Mouse (Mus musculus) heart, embryonic 14.5 days (tissue): ENCODE results near the gene Il1rn. TPM values are rescaled to one million over a fixed set of nuclear protein-coding genes. Genes with fewer than 3 reads are reported as not detected.

Experiments
- ATAC-seq: fragments of 200-750 bp; cut with Nextera tagmentation; 2 replicates; pipeline ENCODE4 v1.8.0; 2017; ENCODE audit warnings: low read depth, moderate TSS enrichment; ENCODE audit not compliant: insufficient number of reproducible peaks, insufficient read depth, low FRiP score
- H3K27ac ChIP-seq, 2 experiments: fragments of 200-500 bp in 1 of 2; fragments of 300-500 bp in 1 of 2; sonication (generic) in 1 of 2; replicated peaks in 1 of 2; 2 replicates each; pipeline ENCODE4 v1.5.1; 2012 to 2014; ENCODE audit warnings: low read depth in 2 of 2, low read length in 2 of 2, control low read depth in 1 of 2, mild to moderate bottlenecking in 1 of 2, mixed read lengths in 1 of 2; ENCODE audit not compliant: control insufficient read depth in 1 of 2, insufficient read depth in 1 of 2
- H3K27me3 ChIP-seq: fragments of 300-500 bp; sonication (generic); 2 replicates; pipeline ENCODE4 v1.6.1; 2014; ENCODE audit warnings: mild to moderate bottlenecking, low read length, control low read depth; ENCODE audit not compliant: control insufficient read depth, insufficient read depth
- H3K36me3 ChIP-seq: fragments of 300-500 bp; sonication (generic); 2 replicates; pipeline ENCODE4 v1.6.1; 2014; ENCODE audit warnings: mild to moderate bottlenecking, control low read depth, low read length, mixed read lengths; ENCODE audit not compliant: control insufficient read depth, insufficient read depth
- H3K4me1 ChIP-seq, 2 experiments: fragments of 200-500 bp in 1 of 2; fragments of 300-500 bp in 1 of 2; sonication (generic) in 1 of 2; 2 replicates each; pipeline ENCODE4 v1.6.1; 2012 to 2014; ENCODE audit warnings: low read length in 2 of 2, control low read depth in 1 of 2, mixed read lengths in 1 of 2; ENCODE audit not compliant: control insufficient read depth in 2 of 2, insufficient read depth in 2 of 2
- H3K4me2 ChIP-seq: fragments of 300-500 bp; sonication (generic); 2 replicates; pipeline ENCODE4 v1.6.1; 2014; ENCODE audit warnings: mild to moderate bottlenecking, low read length
- H3K4me3 ChIP-seq, 2 experiments: fragments of 200-500 bp in 1 of 2; fragments of 300-500 bp in 1 of 2; sonication (generic) in 1 of 2; 2 replicates each; pipeline ENCODE4 v1.5.1; 2012 to 2014; ENCODE audit warnings: low read length in 2 of 2, mild to moderate bottlenecking in 2 of 2, control low read depth in 1 of 2, low read depth in 1 of 2, moderate library complexity in 1 of 2; ENCODE audit not compliant: control insufficient read depth in 1 of 2, insufficient read depth in 1 of 2
- H3K9ac ChIP-seq: fragments of 300-500 bp; sonication (generic); 2 replicates; pipeline ENCODE4 v1.6.1; 2014; ENCODE audit warnings: mild to moderate bottlenecking, low read length
- H3K9me3 ChIP-seq: fragments of 300-500 bp; sonication (generic); 2 replicates; pipeline ENCODE4 v1.6.1; 2016; ENCODE audit warnings: low read length, control low read depth; ENCODE audit not compliant: control insufficient read depth
- WGBS: fragments of 180-500 bp; shearing (Covaris S2); extraction: QIAGEN DNeasy Blood & Tissue Kit; methylation state at CpG from one replicate; pipeline ENCODE4 v1.1.7; 2014; 5-methylcytosine and 5-hydroxymethylcytosine counted together
- polyA plus RNA-seq: library from polyadenylated mRNA; unstranded; fragments of >200 nt; fragmentation: Nextera tagmentation; extraction: Ambion mirVana; gene quantifications from 2 replicates; pipeline ENCODE4 v1.2.1, GENCODE M21; 2014

Il1rn gene
- polyA plus RNA-seq, 1 experiment from 2014 or later: 0.42 TPM

DNA sequence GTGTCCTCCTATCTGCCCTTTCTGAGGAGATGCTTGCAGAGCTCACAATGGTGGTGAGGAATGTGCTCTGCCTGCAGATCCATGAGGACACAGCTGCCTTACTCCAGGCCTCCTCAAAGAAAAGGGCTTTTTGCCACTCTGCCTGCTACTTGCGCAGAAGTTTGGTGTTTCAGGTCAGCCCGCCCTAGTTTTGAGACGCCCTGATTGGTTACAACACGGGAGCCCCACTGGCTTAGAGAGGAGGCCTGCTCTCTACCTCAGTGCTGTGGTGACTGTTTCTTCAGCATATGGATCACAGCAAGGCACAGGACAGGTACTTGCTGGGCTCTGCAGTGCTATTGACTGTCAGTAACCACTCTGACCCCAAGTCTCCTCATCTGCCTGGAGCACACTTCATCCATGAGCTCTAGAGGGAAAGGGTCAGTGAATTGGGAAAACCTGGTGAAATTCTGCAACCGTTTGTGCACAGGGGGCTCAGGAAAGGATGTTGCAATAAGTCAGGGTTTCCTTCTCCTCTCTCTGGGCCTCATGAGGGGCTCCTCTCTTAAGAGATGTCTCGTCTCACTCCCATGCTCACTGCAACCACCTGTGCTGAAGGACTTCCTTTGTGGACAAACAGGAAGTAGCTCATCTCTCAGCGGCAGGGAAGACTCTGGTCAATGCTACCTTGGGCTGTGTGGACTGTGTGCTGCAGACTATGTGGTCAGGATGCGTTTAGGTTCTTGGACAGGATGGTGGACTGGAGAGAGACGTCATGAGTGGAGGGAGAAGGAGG, 46.0 kb downstream of the Il1rn start:
- H3K4me3 ChIP-seq: no peak overlapping the region
- H3K9me3 ChIP-seq: no peaks in the 10 kb centered on the region
- H3K9ac ChIP-seq: no peak overlapping the region
- no peak overlapping the region for H3K4me2 ChIP-seq
- no peaks in the 10 kb centered on the region; a peak in 1 of 4 replicates for H3K4me1 ChIP-seq
- 68% methylated on average over 9 of the region's 9 CpGs for WGBS
- no peak overlapping the region for H3K27ac ChIP-seq
- H3K36me3 ChIP-seq: no peaks in the 10 kb centered on the region
- no peaks in the 10 kb centered on the region for H3K27me3 ChIP-seq
- no peak for ATAC-seq

DNA sequence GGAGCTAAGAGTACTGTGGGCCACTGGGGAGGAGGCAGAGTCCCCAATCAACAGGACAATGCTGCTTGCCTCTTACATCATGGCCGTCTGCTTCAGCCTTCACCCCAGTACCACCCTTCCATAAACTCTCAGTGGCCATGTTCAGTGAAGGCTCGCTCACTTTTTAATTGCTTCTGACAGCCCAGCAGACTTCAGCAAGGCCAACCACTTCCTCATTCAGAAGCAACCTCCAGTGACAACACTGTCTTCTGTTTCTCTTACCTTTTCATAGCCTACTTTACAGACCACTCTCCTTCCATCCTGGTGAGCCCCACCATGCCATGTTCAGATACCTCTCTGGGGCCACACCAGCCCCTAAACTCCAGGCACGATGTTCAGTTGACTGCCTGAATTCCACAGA, 47.0 kb downstream of the Il1rn start:
- Histone ChIP-seq H3K27me3 (no peaks in the 10 kb centered on the region), H3K36me3 (no peaks in the 10 kb centered on the region), H3K9ac (no peak overlapping the region), H3K27ac (no peak overlapping the region), H3K9me3 (no peaks in the 10 kb centered on the region), H3K4me1 (no peaks in the 10 kb centered on the region; a peak in 1 of 4 replicates), H3K4me2 (no peak overlapping the region), H3K4me3 (no peak overlapping the region)
- no peak for ATAC-seq
- WGBS: 44% methylated on average over 3 of the region's 3 CpGs

DNA sequence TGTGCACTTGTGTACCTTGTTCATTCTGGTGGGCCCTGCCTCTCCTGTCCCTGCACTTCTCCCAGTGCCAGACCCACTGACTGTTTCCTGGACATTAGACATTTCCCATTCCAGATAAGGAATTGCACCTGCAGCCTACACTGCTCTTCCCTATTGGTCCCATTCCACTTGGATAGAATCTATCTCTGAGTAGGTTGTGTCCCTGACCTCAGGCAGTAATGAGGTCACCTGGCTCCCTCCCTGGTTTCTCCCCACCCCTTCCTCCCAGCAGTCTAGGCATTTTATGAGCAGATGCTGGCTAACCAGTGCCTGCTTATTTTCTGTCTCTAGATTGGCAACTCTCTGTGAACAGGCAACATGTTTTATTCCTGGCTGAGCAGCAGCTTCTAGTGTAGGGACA, 47.7 kb downstream of the Il1rn start:
- Histone ChIP-seq H3K9me3 (no peaks in the 10 kb centered on the region), H3K27me3 (no peaks in the 10 kb centered on the region), H3K27ac (no peak overlapping the region), H3K9ac (no peak overlapping the region), H3K4me2 (no peak overlapping the region), H3K36me3 (no peaks in the 10 kb centered on the region), H3K4me1 (no peaks in the 10 kb centered on the region; a peak in 1 of 4 replicates), H3K4me3 (no peak overlapping the region)
- no peak for ATAC-seq

DNA sequence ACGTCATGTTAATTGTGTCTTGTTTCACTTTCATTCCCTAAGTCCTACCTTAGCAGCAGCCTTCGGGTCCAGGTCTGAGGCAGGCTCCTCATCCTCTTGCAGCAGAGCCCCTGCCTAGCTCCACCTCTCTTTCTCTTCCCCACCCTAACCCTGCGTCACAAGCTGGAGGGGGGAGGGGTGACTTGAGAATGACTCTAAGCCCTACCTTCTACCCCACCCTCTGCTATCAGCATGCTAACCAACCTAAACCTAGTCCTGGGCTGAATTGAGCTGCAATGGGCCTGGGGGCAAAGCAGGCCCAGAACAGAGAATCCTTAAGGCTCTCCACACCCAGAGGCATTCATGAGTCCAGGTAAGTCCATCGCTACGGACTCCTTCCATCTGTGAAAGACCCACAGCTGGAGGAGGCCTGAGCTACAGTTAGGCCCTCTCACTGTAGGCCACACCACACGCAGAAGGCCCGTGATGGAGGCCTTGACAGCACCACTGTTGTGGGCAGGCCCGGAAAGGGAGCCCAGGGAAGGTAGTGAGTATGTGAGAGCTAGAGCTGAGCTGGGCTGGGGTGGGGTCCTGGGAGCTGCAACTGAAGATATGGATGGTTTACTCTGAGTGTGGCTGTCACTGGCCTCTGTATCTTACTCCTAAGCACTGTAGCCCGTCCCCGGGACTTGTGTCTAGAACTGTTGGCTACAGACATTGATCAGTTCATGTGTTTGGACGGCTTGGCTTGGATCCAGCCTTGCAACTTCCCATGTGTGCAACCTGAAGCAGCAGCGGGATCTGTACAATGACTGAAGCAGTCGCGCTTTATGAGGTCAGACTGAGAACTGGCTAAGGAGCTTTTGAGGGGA, 48.7 kb downstream of the Il1rn start:
- H3K4me1 ChIP-seq: no peaks in the 10 kb centered on the region; a peak in 1 of 4 replicates
- H3K4me2 ChIP-seq: no peak overlapping the region
- H3K4me3 ChIP-seq: no peak overlapping the region
- H3K27ac ChIP-seq: no peak overlapping the region
- H3K9me3 ChIP-seq: no peaks in the 10 kb centered on the region
- 73% methylated on average over 14 of the region's 14 CpGs for WGBS
- no peaks in the 10 kb centered on the region for H3K36me3 ChIP-seq
- no peak overlapping the region for H3K9ac ChIP-seq
- H3K27me3 ChIP-seq: no peaks in the 10 kb centered on the region
- no peak for ATAC-seq

DNA sequence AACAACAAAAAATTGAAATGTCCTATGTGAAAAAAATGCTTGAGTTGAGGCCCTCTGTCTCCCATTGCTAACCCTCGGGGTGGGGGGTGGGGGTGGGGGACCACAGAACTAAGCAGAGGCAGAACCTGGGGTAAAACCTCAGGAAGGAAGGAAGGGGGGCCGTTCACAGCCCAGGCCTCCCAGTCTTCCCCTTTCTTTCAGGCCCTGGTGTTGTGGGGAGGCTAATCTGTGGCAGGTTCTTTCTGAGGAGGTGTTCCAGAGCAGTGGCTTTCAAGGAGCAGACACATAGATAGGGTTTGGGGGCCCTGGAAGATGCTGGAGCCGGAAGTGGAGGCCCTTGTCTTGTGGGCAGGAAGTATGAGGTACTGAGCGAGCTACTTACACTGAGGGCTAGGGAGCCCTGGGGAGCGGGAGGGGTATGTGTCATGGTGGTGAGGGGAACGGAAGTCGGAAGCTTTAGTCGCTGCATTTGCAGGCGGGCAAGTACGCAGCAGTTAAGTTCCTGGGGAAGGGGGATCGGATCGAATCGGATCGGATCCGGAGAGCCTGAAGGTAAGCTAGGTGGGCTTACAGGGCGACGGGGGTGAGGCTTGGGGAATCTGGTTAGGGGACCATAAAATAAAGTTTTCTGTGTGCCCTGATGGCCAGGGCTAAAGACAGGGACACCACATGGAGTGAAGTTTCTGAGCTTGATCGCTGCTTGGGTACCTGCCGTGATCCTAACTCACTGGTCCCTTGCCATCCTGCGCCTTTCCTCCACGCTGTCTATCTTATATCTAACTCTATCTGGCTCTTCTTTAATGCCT, 49.7 kb downstream of the Il1rn start:
- Histone ChIP-seq H3K27me3 (no peaks in the 10 kb centered on the region), H3K4me2 (no peak overlapping the region), H3K9ac (no peak overlapping the region), H3K4me3 (no peak overlapping the region), H3K9me3 (no peaks in the 10 kb centered on the region), H3K36me3 (no peaks in the 10 kb centered on the region), H3K4me1 (no peaks in the 10 kb centered on the region; a peak in 1 of 4 replicates), H3K27ac (no peak overlapping the region)
- WGBS: 81% methylated on average over 21 of the region's 21 CpGs
- ATAC-seq: no peak

DNA sequence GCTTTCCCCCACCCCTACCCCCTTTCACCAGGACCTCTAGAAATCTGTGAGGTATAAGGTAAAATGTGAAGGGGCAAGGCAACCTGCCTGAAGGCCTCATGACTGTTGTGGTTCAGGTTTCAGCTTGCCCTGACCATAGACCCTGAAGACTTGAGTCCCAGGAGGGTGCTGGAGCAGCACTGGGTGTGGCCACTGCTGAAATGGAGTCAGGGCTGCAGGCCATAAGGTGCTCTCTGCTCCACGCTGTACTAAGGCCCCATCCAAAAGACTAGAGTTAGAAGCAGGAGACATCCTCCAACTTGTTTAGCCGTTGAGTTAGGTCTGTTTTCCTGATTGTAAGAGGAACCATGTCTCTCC, 50.3 kb downstream of the Il1rn start:
- Histone ChIP-seq H3K4me2 (no peak overlapping the region), H3K27ac (no peak overlapping the region), H3K4me1 (no peaks in the 10 kb centered on the region; a peak in 1 of 4 replicates), H3K9ac (no peak overlapping the region), H3K36me3 (no peaks in the 10 kb centered on the region), H3K9me3 (no peaks in the 10 kb centered on the region), H3K4me3 (no peak overlapping the region), H3K27me3 (no peaks in the 10 kb centered on the region)
- ATAC-seq: no peak
- WGBS: 87% methylated on average over 2 of the region's 2 CpGs
